Comparison of ENCODE assay signal across 8 mouse cellular contexts in the genomic region with DNA sequence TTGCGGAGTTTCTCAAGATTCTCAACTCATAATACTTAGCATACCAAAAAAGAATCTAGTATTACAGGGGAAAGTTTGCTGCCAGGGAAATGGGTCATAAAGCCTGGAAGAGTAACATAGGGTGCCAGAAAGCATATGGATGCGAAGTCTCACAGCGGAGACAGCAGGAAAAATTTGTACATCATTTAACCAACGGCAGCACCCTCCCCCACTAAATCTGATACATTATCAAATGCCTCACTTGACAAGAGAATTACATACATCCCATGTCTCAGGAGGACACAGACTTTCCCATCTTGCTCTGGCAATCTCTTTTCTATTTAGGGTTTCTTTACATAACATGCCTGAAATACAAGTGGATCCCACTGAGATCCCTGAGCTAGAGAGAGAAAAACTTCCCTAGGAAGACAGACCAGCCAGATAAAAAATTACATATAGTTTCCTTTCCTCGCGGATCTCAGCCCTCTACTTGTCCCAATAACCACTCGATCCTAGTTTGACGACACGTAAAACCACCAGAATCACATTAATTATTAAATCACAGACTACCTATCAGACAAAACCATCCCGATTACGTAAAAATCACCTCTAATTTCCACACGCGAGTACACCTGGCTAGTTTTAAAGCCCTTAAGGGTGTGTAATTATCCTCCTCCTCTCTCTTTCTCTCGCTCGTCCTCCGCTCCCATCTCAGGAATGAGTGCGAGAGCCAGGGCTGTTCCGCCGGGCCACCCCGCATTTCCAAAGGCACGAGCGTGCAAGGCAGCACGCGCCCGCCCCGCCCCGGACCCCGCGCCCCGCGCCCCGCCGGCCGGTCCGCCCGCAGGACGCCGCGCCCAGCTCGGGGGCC.
A peak's percentile ranks its signal among the peaks of the same experiment; 100 is the strongest.
DNase-seq lines count a peak whose midpoint lies in the region; ATAC-seq and TF ChIP-seq lines count a peak whose summit lies in the region.

No protein-coding gene starts in this region.

- no peaks in the 10 kb centered on the region for H3K9me3 ChIP-seq in kidney, embryonic 14.5 days (ENCODE audit: control insufficient read depth, low read length)
- no peaks in the 10 kb centered on the region for H3K9me3 ChIP-seq in embryonic facial prominence, embryonic 15.5 days (replicated peaks)
- H3K9me3 ChIP-seq in intestine, postnatal 0 days (ENCODE audit: control insufficient read depth), result no peaks in the 10 kb centered on the region
- H3K9me3 ChIP-seq in midbrain, embryonic 14.5 days (ENCODE audit: control insufficient read depth, low read length), result no peaks in the 10 kb centered on the region

- CTCF ChIA-PET in Patski (lab: Charles Lee), result no interaction called here

- H3K9ac ChIP-seq in kidney, embryonic 14.5 days (ENCODE audit: low read depth, low read length), result peak overlapping the region; percentile 73
- H3K9ac ChIP-seq in embryonic facial prominence, embryonic 15.5 days, result peak overlapping the region; percentile 67
- peak overlapping the region; percentile 76 for H3K9ac ChIP-seq in intestine, postnatal 0 days (ENCODE audit: low read depth, low read length)
- H3K9ac ChIP-seq in midbrain, embryonic 14.5 days (replicated peaks; ENCODE audit: low read length), result peak overlapping the region; percentile 98

- no peak for DNase-seq in kidney, postnatal 14 days
- no peak for DNase-seq in Patski (ENCODE audit: low read depth, low spot score)
- DNase-seq in midbrain, embryonic 14.5 days, result peak; percentile 69
- no peak for DNase-seq in yolk sac, embryonic 10.5 days (ENCODE audit: low spot score)

- no peak for TF ChIP-seq CTCF in Patski (IDR thresholded peaks at IDR 0.05)
- TF ChIP-seq CTCF in intestine, postnatal 0 days (IDR thresholded peaks at IDR 0.05; ENCODE audit: low read depth), result no peak

- H3K36me3 ChIP-seq in kidney, embryonic 14.5 days (ENCODE audit: control insufficient read depth, insufficient read depth, low read length), result no peaks in the 10 kb centered on the region
- no peaks in the 10 kb centered on the region for H3K36me3 ChIP-seq in embryonic facial prominence, embryonic 15.5 days
- H3K36me3 ChIP-seq in intestine, postnatal 0 days (ENCODE audit: control insufficient read depth, insufficient read depth), result no peaks in the 10 kb centered on the region
- no peaks in the 10 kb centered on the region for H3K36me3 ChIP-seq in midbrain, embryonic 14.5 days (ENCODE audit: control insufficient read depth, insufficient read depth, low read length)

- peaks cover 8% of the 10 kb centered on the region; the same call in 1 of the 2 replicates for H3K27me3 ChIP-seq in kidney, embryonic 14.5 days (ENCODE audit: control insufficient read depth, insufficient read depth, low read length)
- no peaks in the 10 kb centered on the region for H3K27me3 ChIP-seq in Patski
- no peaks in the 10 kb centered on the region for H3K27me3 ChIP-seq in embryonic facial prominence, embryonic 15.5 days
- H3K27me3 ChIP-seq in intestine, postnatal 0 days (replicated peaks; ENCODE audit: control insufficient read depth, insufficient read depth, low read length), result no peaks in the 10 kb centered on the region
- no peaks in the 10 kb centered on the region for H3K27me3 ChIP-seq in midbrain, embryonic 14.5 days (ENCODE audit: control insufficient read depth, insufficient read depth, low read length)

- peak overlapping the region; percentile 77 for H3K4me3 ChIP-seq in kidney, embryonic 14.5 days (ENCODE audit: low read length)
- H3K4me3 ChIP-seq in embryonic facial prominence, embryonic 15.5 days (replicated peaks), result peak overlapping the region; percentile 65
- H3K4me3 ChIP-seq in intestine, postnatal 0 days (ENCODE audit: low read depth, low read length), result peak overlapping the region; percentile 81
- H3K4me3 ChIP-seq in midbrain, embryonic 14.5 days (replicated peaks; ENCODE audit: low read depth, low read length), result peak overlapping the region; percentile 94

- H3K4me1 ChIP-seq in kidney, embryonic 14.5 days (ENCODE audit: control insufficient read depth, insufficient read depth, low read length), result no peaks in the 10 kb centered on the region
- 0 out of 2 replicates have a peak, but pooled peaks cover 9% of the 10 kb centered on the region for H3K4me1 ChIP-seq in embryonic facial prominence, embryonic 15.5 days
- H3K4me1 ChIP-seq in intestine, postnatal 0 days (replicated peaks; ENCODE audit: control insufficient read depth, insufficient read depth, low read length), result no peaks in the 10 kb centered on the region
- peaks cover 71% of the 10 kb centered on the region for H3K4me1 ChIP-seq in midbrain, embryonic 14.5 days (ENCODE audit: control insufficient read depth, insufficient read depth, low read length)

- 3% methylated on average over 40 of the region's 40 CpGs for WGBS in kidney, embryonic 14.5 days
- 4% methylated on average over 36 of the region's 40 CpGs for WGBS in embryonic facial prominence, embryonic 15.5 days
- 4% methylated on average over 40 of the region's 40 CpGs for WGBS in intestine, postnatal 0 days
- 2% methylated on average over 40 of the region's 40 CpGs for WGBS in midbrain, embryonic 14.5 days

- no peak overlapping the region for H3K27ac ChIP-seq in kidney, embryonic 14.5 days (ENCODE audit: low read depth, low read length)
- H3K27ac ChIP-seq in embryonic facial prominence, embryonic 15.5 days (replicated peaks), result peak overlapping the region; percentile 77
- 0 out of 2 replicates have a peak overlapping the region, but pooled peaks have one; percentile 54 for H3K27ac ChIP-seq in intestine, postnatal 0 days (ENCODE audit: low read depth, low read length)
- H3K27ac ChIP-seq in midbrain, embryonic 14.5 days (replicated peaks; ENCODE audit: low read depth, low read length), result peak overlapping the region; percentile 96

- peak overlapping the region; percentile 97 for H3K4me2 ChIP-seq in kidney, embryonic 14.5 days (replicated peaks; ENCODE audit: low read depth, low read length)
- H3K4me2 ChIP-seq in embryonic facial prominence, embryonic 15.5 days (replicated peaks), result peak overlapping the region; percentile 88
- H3K4me2 ChIP-seq in intestine, postnatal 0 days (replicated peaks; ENCODE audit: low read depth), result peak overlapping the region; percentile 98
- H3K4me2 ChIP-seq in midbrain, embryonic 14.5 days (ENCODE audit: low read length), result peak overlapping the region; percentile 88

- POLR2A ChIA-PET in Patski (lab: Charles Lee), result interaction anchor here (0.7 kb wide), 1 partner anchor 117 kb away, joined by 4 read pairs; no protein-coding TSS in a partner anchor

- in situ Hi-C loops in Patski (cut with MboI; ENCODE audit: low pct_unique_long_range_greater_than_20kb), result no loop called here

- ATAC-seq in kidney, embryonic 14.5 days (ENCODE audit: low FRiP score, low TSS enrichment), result peak; percentile 59
- ATAC-seq in Patski, result peak; percentile 55
- ATAC-seq in embryonic facial prominence, embryonic 15.5 days (ENCODE audit: insufficient number of reproducible peaks, low FRiP score, low TSS enrichment, low read depth), result peak; percentile 20
- peak; percentile 53 for ATAC-seq in intestine, postnatal 0 days
- ATAC-seq in midbrain, embryonic 14.5 days (ENCODE audit: low FRiP score, low TSS enrichment), result peak; percentile 66
- no peak for ATAC-seq in activated CD4-positive, CD25-positive, alpha-beta regulatory T cell, adult 4 months
